ENCODE assay signal across 11 mouse cellular contexts in the genomic region with DNA sequence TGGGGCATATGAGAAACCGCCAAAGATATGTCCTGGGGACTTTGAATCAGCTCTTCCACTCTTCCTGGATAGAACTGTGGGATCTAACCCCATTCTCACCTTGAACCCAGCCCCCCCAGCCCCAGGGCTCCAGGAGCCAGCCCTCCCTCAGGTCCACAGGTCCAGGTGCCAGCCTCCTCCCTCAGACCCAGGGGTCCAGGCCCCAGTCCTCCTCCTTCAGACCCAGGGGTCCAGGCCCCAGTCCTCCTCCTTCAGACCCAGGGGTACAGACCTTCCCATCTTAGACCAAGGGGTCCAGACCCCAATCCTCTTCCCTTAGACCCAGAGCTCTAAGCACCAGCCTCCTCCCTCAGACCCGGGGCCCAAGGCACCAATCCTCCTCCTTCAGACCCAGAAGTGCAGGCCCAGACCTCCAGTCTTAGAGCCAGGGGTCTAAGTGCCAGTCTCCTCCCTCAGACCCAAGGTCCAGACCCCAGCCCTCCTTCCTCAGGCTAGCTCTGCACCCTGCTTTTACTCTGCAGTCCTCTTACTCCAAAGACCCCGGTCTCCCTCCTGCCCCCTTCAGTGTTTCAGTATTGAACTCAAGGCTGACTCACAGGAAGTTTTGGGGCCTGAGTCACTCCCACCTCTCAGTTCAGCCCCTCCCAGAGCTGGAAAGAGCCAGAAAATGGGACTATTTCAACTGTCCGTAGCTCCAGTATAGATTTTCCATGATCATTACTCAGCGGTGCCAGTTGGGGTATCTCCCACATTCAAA. TPM values are rescaled to one million over a fixed set of nuclear protein-coding genes. Genes with fewer than 3 reads are reported as not detected.
A peak's percentile ranks its signal among the peaks of the same experiment; 100 is the strongest.
DNase-seq lines count a peak whose midpoint lies in the region; ATAC-seq and TF ChIP-seq lines count a peak whose summit lies in the region.
"Had no signal": no experiment of that assay in that cellular context is flagged by ENCODE, and none has a peak within 500 bp of the region (broad histone marks: within the 10 kb centered on the region; RNA-seq: fewer than 3 reads in every experiment).

No protein-coding gene starts in this region.

- H3K4me1 ChIP-seq in forebrain, embryonic 10.5 days: peaks cover 11% of the 10 kb centered on the region; the same call in 1 of the 2 replicates
- H3K4me1 ChIP-seq in forebrain, postnatal 0 days (ENCODE audit: insufficient read depth): no peaks in the 10 kb centered on the region
- H3K4me1 ChIP-seq in hindbrain, embryonic 11.5 days (replicated peaks; ENCODE audit: control insufficient read depth, insufficient read depth, low read length): no peaks in the 10 kb centered on the region
- peaks cover 25% of the 10 kb centered on the region for H3K4me1 ChIP-seq in liver, postnatal 0 days (ENCODE audit: insufficient read depth)

- DNase-seq in forebrain, embryonic 10.5 days (ENCODE audit: extremely low spot score, low spot score): no peak
- DNase-seq in forebrain, postnatal 0 days: no peak
- peak; percentile 37 for DNase-seq in A20 (ENCODE audit: low read depth, low spot score)
- no peak for DNase-seq in hindbrain, embryonic 11.5 days (ENCODE audit: low spot score)
- no peak for DNase-seq in liver, postnatal 0 days
- no peak for DNase-seq in ovary, postnatal 14 days (ENCODE audit: low spot score)
- no peak for DNase-seq in cerebellum, adult 11-12 months
- no peak for DNase-seq in natural killer cell, adult 2 months (ENCODE audit: low spot score in 2 of 2)

- no peak overlapping the region for H3K9ac ChIP-seq in forebrain, postnatal 0 days
- H3K9ac ChIP-seq in hindbrain, embryonic 11.5 days (ENCODE audit: low read depth, low read length): 0 out of 2 replicates have a peak overlapping the region, but pooled peaks have one; percentile 11
- H3K9ac ChIP-seq in liver, postnatal 0 days (replicated peaks): peak overlapping the region; percentile 11; the same call in 1 of the 2 replicates

- no peak for TF ChIP-seq CTCF in forebrain, postnatal 0 days (IDR thresholded peaks at IDR 0.05; ENCODE audit: low read depth)
- no peak for TF ChIP-seq CTCF in liver, postnatal 0 days (IDR thresholded peaks at IDR 0.05; ENCODE audit: low read depth)

- H3K27me3 ChIP-seq in forebrain, embryonic 10.5 days (ENCODE audit: poor library complexity, severe bottlenecking): 0 out of 2 replicates have a peak, but pooled peaks cover 8% of the 10 kb centered on the region
- no peaks in the 10 kb centered on the region for H3K27me3 ChIP-seq in forebrain, postnatal 0 days (ENCODE audit: insufficient read depth, low read length)
- no peaks in the 10 kb centered on the region for H3K27me3 ChIP-seq in hindbrain, embryonic 11.5 days (ENCODE audit: control insufficient read depth, insufficient read depth, low read length)
- H3K27me3 ChIP-seq in liver, postnatal 0 days (ENCODE audit: insufficient read depth, low read length): no peaks in the 10 kb centered on the region

- H3K9me3 ChIP-seq in forebrain, embryonic 10.5 days: 0 out of 2 replicates have a peak, but pooled peaks cover 3% of the 10 kb centered on the region
- H3K9me3 ChIP-seq in forebrain, postnatal 0 days (ENCODE audit: low read length): no peaks in the 10 kb centered on the region
- no peaks in the 10 kb centered on the region for H3K9me3 ChIP-seq in hindbrain, embryonic 11.5 days (ENCODE audit: control insufficient read depth, low read length)
- no peaks in the 10 kb centered on the region for H3K9me3 ChIP-seq in liver, postnatal 0 days (ENCODE audit: low read length)

- H3K4me3 ChIP-seq in forebrain, embryonic 10.5 days: no peak overlapping the region; the same call in 1 of the 2 replicates
- H3K4me3 ChIP-seq in forebrain, postnatal 0 days (ENCODE audit: low read depth, low read length): no peak overlapping the region
- H3K4me3 ChIP-seq in hindbrain, embryonic 11.5 days (ENCODE audit: low read depth, low read length): no peak overlapping the region
- no peak overlapping the region for H3K4me3 ChIP-seq in liver, postnatal 0 days (ENCODE audit: low read depth, low read length)
- H3K4me3 ChIP-seq: heart, adult 2 months had no signal

- WGBS in forebrain, embryonic 10.5 days: 78% methylated on average over 5 of the region's 5 CpGs
- 79% methylated on average over 5 of the region's 5 CpGs for WGBS in forebrain, postnatal 0 days
- WGBS in hindbrain, embryonic 11.5 days: 85% methylated on average over 5 of the region's 5 CpGs
- 65% methylated on average over 5 of the region's 5 CpGs for WGBS in liver, postnatal 0 days (ENCODE audit: insufficient replicate concordance)

- ATAC-seq in forebrain, postnatal 0 days: no peak
- ATAC-seq in hindbrain, embryonic 11.5 days (ENCODE audit: low FRiP score): peak; percentile 33; the same call in 1 of the 2 replicates
- no peak for ATAC-seq in liver, postnatal 0 days

- H3K27ac ChIP-seq in forebrain, embryonic 10.5 days: peak overlapping the region; percentile 65; the same call in 1 of the 2 replicates
- no peak overlapping the region for H3K27ac ChIP-seq in forebrain, postnatal 0 days (ENCODE audit: low read depth, low read length)
- H3K27ac ChIP-seq in hindbrain, embryonic 11.5 days (ENCODE audit: low read depth, low read length): no peak overlapping the region
- H3K27ac ChIP-seq in liver, postnatal 0 days (ENCODE audit: low read depth): 0 out of 2 replicates have a peak overlapping the region, but pooled peaks have one; percentile 24
- H3K27ac ChIP-seq: heart, adult 2 months had no signal

- H3K4me2 ChIP-seq in forebrain, postnatal 0 days (ENCODE audit: low read depth): no peak overlapping the region
- H3K4me2 ChIP-seq in hindbrain, embryonic 11.5 days (replicated peaks; ENCODE audit: low read depth, low read length): no peak overlapping the region
- no peak overlapping the region for H3K4me2 ChIP-seq in liver, postnatal 0 days (ENCODE audit: low read depth, low read length)

- no peak for TF ChIP-seq EP300 in liver, postnatal 0 days (IDR thresholded peaks at IDR 0.05; ENCODE audit: low read depth)

- H3K36me3 ChIP-seq in forebrain, embryonic 10.5 days (replicated peaks): no peaks in the 10 kb centered on the region
- no peaks in the 10 kb centered on the region for H3K36me3 ChIP-seq in forebrain, postnatal 0 days (ENCODE audit: insufficient read depth)
- H3K36me3 ChIP-seq in hindbrain, embryonic 11.5 days (ENCODE audit: control insufficient read depth, insufficient read depth, low read length): no peaks in the 10 kb centered on the region
- H3K36me3 ChIP-seq in liver, postnatal 0 days (replicated peaks; ENCODE audit: insufficient read depth, low read length): no peaks in the 10 kb centered on the region

RNA-seq across cellular contexts. Expression of a gene that starts 4.6 kb away (rescaled TPM):
- polyA plus RNA-seq in forebrain, embryonic 10.5 days (2016; fragmentation: Nextera tagmentation; extraction: Ambion mirVana): 3.8 and 5.1 TPM in 2 replicates
- 1.2 and 1.5 TPM in 2 replicates for total RNA-seq in forebrain, postnatal 0 days (2014; rRNA removed)
- 0.88 and 1.1 TPM in 2 replicates for polyA plus RNA-seq in forebrain, postnatal 0 days (2015; fragmentation: Nextera tagmentation; extraction: Ambion mirVana)
- polyA plus RNA-seq in hindbrain, embryonic 11.5 days (2014; fragmentation: Nextera tagmentation; extraction: Ambion mirVana): 2.4 and 3.5 TPM in 2 replicates
- polyA plus RNA-seq in liver, postnatal 0 days (2015; fragmentation: Nextera tagmentation; extraction: Ambion mirVana): 41.0 and 41.9 TPM in 2 replicates

RNA-seq across cellular contexts. Expression of a gene that starts 16.4 kb away (rescaled TPM):
- not detected in 2 replicates for polyA plus RNA-seq in forebrain, embryonic 10.5 days (2016; fragmentation: Nextera tagmentation; extraction: Ambion mirVana)
- total RNA-seq in forebrain, postnatal 0 days (2014; rRNA removed): not detected in 2 replicates
- not detected in 2 replicates for polyA plus RNA-seq in forebrain, postnatal 0 days (2015; fragmentation: Nextera tagmentation; extraction: Ambion mirVana)
- not detected in 2 replicates for polyA plus RNA-seq in hindbrain, embryonic 11.5 days (2014; fragmentation: Nextera tagmentation; extraction: Ambion mirVana)
- 0.06 TPM in 1 of 2 replicates, not detected in the other for polyA plus RNA-seq in liver, postnatal 0 days (2015; fragmentation: Nextera tagmentation; extraction: Ambion mirVana)
- total RNA-seq: adrenal gland, postnatal 10 days; CH12.LX; heart, adult 2 months had no signal
- polyA plus RNA-seq: heart, adult 2 months had no signal

RNA-seq across cellular contexts. Expression of a gene that starts 31.7 kb away (rescaled TPM):
- 0.17 TPM in 1 of 2 replicates, not detected in the other for polyA plus RNA-seq in forebrain, embryonic 10.5 days (2016; fragmentation: Nextera tagmentation; extraction: Ambion mirVana)
- not detected in 2 replicates for total RNA-seq in forebrain, postnatal 0 days (2014; rRNA removed)
- polyA plus RNA-seq in forebrain, postnatal 0 days (2015; fragmentation: Nextera tagmentation; extraction: Ambion mirVana): not detected in 2 replicates
- not detected in 2 replicates for polyA plus RNA-seq in hindbrain, embryonic 11.5 days (2014; fragmentation: Nextera tagmentation; extraction: Ambion mirVana)
- polyA plus RNA-seq in liver, postnatal 0 days (2015; fragmentation: Nextera tagmentation; extraction: Ambion mirVana): not detected in 2 replicates
- total RNA-seq: CH12.LX; heart, adult 2 months had no signal

RNA-seq across cellular contexts. Expression of a gene that starts 34.0 kb away (rescaled TPM):
- 26.5 and 28.5 TPM in 2 replicates for polyA plus RNA-seq in forebrain, embryonic 10.5 days (2016; fragmentation: Nextera tagmentation; extraction: Ambion mirVana)
- 23.9 and 31.8 TPM in 2 replicates for total RNA-seq in forebrain, postnatal 0 days (2014; rRNA removed)
- polyA plus RNA-seq in forebrain, postnatal 0 days (2015; fragmentation: Nextera tagmentation; extraction: Ambion mirVana): 25.2 and 28.5 TPM in 2 replicates
- 18.4 and 21.3 TPM in 2 replicates for polyA plus RNA-seq in hindbrain, embryonic 11.5 days (2014; fragmentation: Nextera tagmentation; extraction: Ambion mirVana)
- polyA plus RNA-seq in liver, postnatal 0 days (2015; fragmentation: Nextera tagmentation; extraction: Ambion mirVana): 8.2 and 8.7 TPM in 2 replicates

RNA-seq across cellular contexts. Expression of a gene that starts 49.0 kb away (rescaled TPM):
- 12.9 and 13.2 TPM in 2 replicates for polyA plus RNA-seq in forebrain, embryonic 10.5 days (2016; fragmentation: Nextera tagmentation; extraction: Ambion mirVana)
- 15.8 and 16.9 TPM in 2 replicates for total RNA-seq in forebrain, postnatal 0 days (2014; rRNA removed)
- 19.3 and 21.2 TPM in 2 replicates for polyA plus RNA-seq in forebrain, postnatal 0 days (2015; fragmentation: Nextera tagmentation; extraction: Ambion mirVana)
- 12.8 and 15.4 TPM in 2 replicates for polyA plus RNA-seq in hindbrain, embryonic 11.5 days (2014; fragmentation: Nextera tagmentation; extraction: Ambion mirVana)
- polyA plus RNA-seq in liver, postnatal 0 days (2015; fragmentation: Nextera tagmentation; extraction: Ambion mirVana): 1.8 and 2.2 TPM in 2 replicates

Comparison
In these comparisons a context has a peak if more than half of its experiments do, and no peak if none do; other contexts are left out.
1. H3K27ac ChIP-seq: peak in forebrain, embryonic 10.5 days (single experiment) and liver, postnatal 0 days (single experiment); none in forebrain, postnatal 0 days (single experiment) and hindbrain, embryonic 11.5 days (single experiment).